Mouse (Mus musculus): ENCODE results near the gene Kif21b.

DNA sequence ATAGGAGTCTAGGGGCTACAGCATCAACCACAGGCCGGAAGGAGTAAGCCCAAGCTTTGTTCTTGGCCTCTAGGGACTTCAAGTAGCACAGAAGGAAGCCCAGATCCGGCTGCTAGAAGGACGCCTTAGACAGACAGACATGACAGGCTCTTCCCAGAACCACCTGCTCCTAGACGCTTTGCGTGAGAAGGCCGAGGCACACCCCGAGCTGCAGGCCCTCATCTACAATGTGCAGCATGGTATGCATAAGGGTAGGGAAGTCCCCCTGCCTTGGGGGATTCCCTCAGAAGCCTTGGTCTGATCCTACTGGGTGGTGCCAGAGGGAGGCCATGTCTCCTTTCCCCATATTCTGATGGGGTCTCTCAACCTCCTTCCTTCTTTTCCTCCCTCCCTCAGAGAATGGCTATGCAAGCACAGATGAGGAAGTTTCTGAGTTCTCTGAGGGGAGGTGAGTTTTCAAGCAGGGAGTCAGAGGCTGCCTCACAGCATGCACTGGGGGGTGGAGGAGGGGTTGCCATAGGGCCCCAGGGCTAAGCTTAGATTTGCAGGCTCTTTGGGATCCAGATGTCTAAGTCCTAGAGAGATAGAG, 30.2 kb downstream of the Kif21b start:
- TF ChIP-seq POLR2A (IDR thresholded peaks at IDR 0.05; ENCODE audit: borderline replicate concordance, extremely low read depth, insufficient read depth, insufficient read length, poor library complexity, severe bottlenecking) = no peak
- TF ChIP-seq CTCF (IDR thresholded peaks at IDR 0.05; ENCODE audit: borderline replicate concordance, extremely low read depth, insufficient read depth, insufficient read length) = no peak
